Mouse (Mus musculus): ENCODE measurements around the gene Riok1.

- TF ChIP-seq CTCF (IDR thresholded peaks at IDR 0.05; ENCODE audit: low read depth, low read length) = peak; percentile 55; the same call in 1 of the 2 replicates
- TF ChIP-seq GATA2 (IDR thresholded peaks at IDR 0.05; ENCODE audit: borderline replicate concordance, low read depth, low read length) = no peak
Observed at GRCm38 (mm10) chr13:38064854-38065663, 28.3 kb downstream of the Riok1 start.
